Mouse (Mus musculus) embryonic facial prominence, embryonic 13.5 days (tissue): ENCODE results near the gene Dpep1. TPM values are rescaled to one million over a fixed set of nuclear protein-coding genes. Genes with fewer than 3 reads are reported as not detected.

Experiments
- polyA plus RNA-seq: library from polyadenylated mRNA; unstranded; fragments of >200 nt; fragmentation: Nextera tagmentation; extraction: Ambion mirVana; gene quantifications from 2 replicates; pipeline ENCODE4 v1.2.1, GENCODE M21; 2015

The Dpep1 gene
- polyA plus RNA-seq, 1 experiment from 2014 or later: 2.4 TPM

Other genes starting within 250 kb of the Dpep1 start
- 40.9 and 44.1 TPM in 2 replicates for gene Ankrd11, start 144.0 kb upstream of the Dpep1 start, polyA plus RNA-seq
- 47.9 and 49.8 TPM in 2 replicates for gene Spg7, start 123.3 kb upstream of the Dpep1 start, polyA plus RNA-seq
- gene Rpl13, start 83.9 kb upstream of the Dpep1 start, polyA plus RNA-seq: 1,270 and 1,597 TPM in 2 replicates
- gene Cpne7, start 68.9 kb upstream of the Dpep1 start, polyA plus RNA-seq: 1.6 and 2.6 TPM in 2 replicates
- gene Sult5a1, start 27.9 kb upstream of the Dpep1 start, polyA plus RNA-seq: 29.4 and 37.6 TPM in 2 replicates
- 153 and 164 TPM in 2 replicates for gene Chmp1a, start 26.5 kb downstream of the Dpep1 start, polyA plus RNA-seq
- 5.8 and 5.9 TPM in 2 replicates for gene Spata33, start 26.6 kb downstream of the Dpep1 start, polyA plus RNA-seq
- 39.5 and 44.3 TPM in 2 replicates for gene Cdk10, start 38.6 kb downstream of the Dpep1 start, polyA plus RNA-seq
- 4.6 and 5.1 TPM in 2 replicates for gene Spata2l, start 50.0 kb downstream of the Dpep1 start, polyA plus RNA-seq
- gene Zfp276, start 68.0 kb downstream of the Dpep1 start, polyA plus RNA-seq: 27.0 and 29.3 TPM in 2 replicates
- 32.6 and 33.3 TPM in 2 replicates for gene Vps9d1, start 68.1 kb downstream of the Dpep1 start, polyA plus RNA-seq
- 27.2 and 28.8 TPM in 2 replicates for gene Fanca, start 132.3 kb downstream of the Dpep1 start, polyA plus RNA-seq
- gene Spire2, start 146.5 kb downstream of the Dpep1 start, polyA plus RNA-seq: 1.9 and 2.2 TPM in 2 replicates
- 148 and 162 TPM in 2 replicates for gene Tcf25, start 187.5 kb downstream of the Dpep1 start, polyA plus RNA-seq
- 0.14 and 0.17 TPM in 2 replicates for gene Mc1r, start 220.9 kb downstream of the Dpep1 start, polyA plus RNA-seq
- gene Tubb3, start 225.2 kb downstream of the Dpep1 start, polyA plus RNA-seq: 40.1 and 47.9 TPM in 2 replicates
- 38.3 and 43.2 TPM in 2 replicates for gene Def8, start 237.3 kb downstream of the Dpep1 start, polyA plus RNA-seq